Mouse (Mus musculus) CH12.LX (cell line): ENCODE data around the gene Swi5. TPM values are rescaled to one million over a fixed set of nuclear protein-coding genes. Genes with fewer than 3 reads are reported as not detected.

Experiments used
- DNase-seq: peaks from one replicate; pipeline ENCODE4 v3.0.0-alpha.2; 2013; ENCODE audit errors: extremely low read depth
- H3K27ac ChIP-seq: 2 replicates; pipeline ENCODE4 v1.5.1; 2012; ENCODE audit warnings: low read depth, mild to moderate bottlenecking, control low read depth, moderate library complexity; ENCODE audit not compliant: insufficient read depth
- H3K27me3 ChIP-seq: replicated peaks from 2 replicates; pipeline ENCODE3; 2012; ENCODE audit warnings: inconsistent platforms
- H3K36me3 ChIP-seq, 2 experiments: replicated peaks in 1 of 2; 2 replicates each; pipeline versions ENCODE3 to v1.6.1; 2012; ENCODE audit warnings: inconsistent platforms in 1 of 2, low read length in 1 of 2, mild to moderate bottlenecking in 1 of 2, mixed read lengths in 1 of 2, moderate library complexity in 1 of 2; ENCODE audit not compliant: control insufficient read depth in 1 of 2, insufficient read depth in 1 of 2
- H3K4me1 ChIP-seq, 2 experiments: 2 replicates each; pipeline ENCODE4 v1.6.1; 2012; ENCODE audit warnings: inconsistent platforms in 1 of 2, moderate library complexity in 1 of 2; ENCODE audit not compliant: insufficient read depth in 2 of 2, control insufficient read depth in 1 of 2
- H3K4me2 ChIP-seq: 2 replicates; pipeline ENCODE4 v1.6.1; 2012; ENCODE audit warnings: low read depth, mild to moderate bottlenecking, control low read depth; ENCODE audit not compliant: poor library complexity, insufficient read depth, severe bottlenecking
- H3K4me3 ChIP-seq, 3 experiments: fragments of 150-350 bp in 1 of 3; sonication (generic) in 1 of 3; replicated peaks in 1 of 3; 2 replicates each; pipeline versions ENCODE3 to v1.5.1; 2011 to 2012; ENCODE audit warnings: low read depth in 2 of 3, low read length in 2 of 3, mild to moderate bottlenecking in 2 of 3, moderate library complexity in 2 of 3, control low read depth in 1 of 3, improper control_type of control experiment in 1 of 3, inconsistent platforms in 1 of 3, mixed read lengths in 1 of 3; ENCODE audit not compliant: poor library complexity in 1 of 3
- H3K79me2 ChIP-seq: replicated peaks from 2 replicates; pipeline ENCODE4 v1.6.1; 2012; ENCODE audit warnings: mild to moderate bottlenecking, moderate library complexity; ENCODE audit not compliant: control insufficient read depth, poor library complexity, insufficient read depth, severe bottlenecking; ENCODE audit errors: extremely low read depth
- H3K9ac ChIP-seq: 2 replicates; pipeline ENCODE4 v1.6.1; 2012; ENCODE audit warnings: low read depth, mild to moderate bottlenecking, control low read depth, moderate library complexity; ENCODE audit not compliant: insufficient read depth
- H3K9me3 ChIP-seq: replicated peaks from 2 replicates; pipeline ENCODE3; 2012; ENCODE audit warnings: low read length, inconsistent platforms, mixed read lengths
- BHLHE40 ChIP-seq: IDR thresholded peaks from 2 replicates; pipeline ENCODE4 v1.6.1; 2011; ENCODE audit warnings: mild to moderate bottlenecking, low read depth, low read length, improper control_type of control experiment
- CHD1 ChIP-seq: IDR thresholded peaks from 2 replicates; pipeline ENCODE4 v1.6.1; 2012; ENCODE audit warnings: low read depth, low read length, improper control_type of control experiment, inconsistent platforms
- E2F4 ChIP-seq: IDR thresholded peaks from 2 replicates; pipeline ENCODE4 v1.6.1; 2011; ENCODE audit warnings: low read depth, low read length, improper control_type of control experiment; ENCODE audit not compliant: insufficient replicate concordance
- ELF1 ChIP-seq: IDR thresholded peaks from 2 replicates; pipeline ENCODE4 v1.6.1; 2014; ENCODE audit warnings: low read depth, mild to moderate bottlenecking, inconsistent platforms, low read length, improper control_type of control experiment
- EP300 ChIP-seq: IDR thresholded peaks from 2 replicates; pipeline ENCODE4 v1.6.1; 2011; ENCODE audit warnings: low read length, improper control_type of control experiment
- ETS1 ChIP-seq: conservative IDR thresholded peaks from 2 replicates; pipeline ENCODE4 v1.6.1; 2012; ENCODE audit warnings: low read depth, mild to moderate bottlenecking, inconsistent platforms, low read length, improper control_type of control experiment, moderate library complexity
- HCFC1 ChIP-seq: IDR thresholded peaks from 2 replicates; pipeline ENCODE4 v1.6.1; 2012; ENCODE audit warnings: low read depth, mild to moderate bottlenecking, inconsistent platforms, low read length, improper control_type of control experiment
- IRF4 ChIP-seq: IDR thresholded peaks from 2 replicates; pipeline ENCODE4 v1.6.1; 2014; ENCODE audit warnings: low read depth, mild to moderate bottlenecking, inconsistent platforms, low read length, improper control_type of control experiment
- JUND ChIP-seq: conservative IDR thresholded peaks from 2 replicates; pipeline ENCODE4 v1.6.1; 2011; ENCODE audit warnings: low read depth, low read length, improper control_type of control experiment
- KAT2A ChIP-seq: IDR thresholded peaks from 2 replicates; pipeline ENCODE4 v1.6.1; 2012; ENCODE audit warnings: low read length, improper control_type of control experiment, inconsistent platforms; ENCODE audit not compliant: insufficient replicate concordance
- MAFK ChIP-seq: IDR thresholded peaks from 2 replicates; pipeline ENCODE4 v1.6.1; 2011; ENCODE audit warnings: low read length, improper control_type of control experiment; ENCODE audit not compliant: insufficient replicate concordance
- MAZ ChIP-seq: IDR thresholded peaks from 2 replicates; pipeline ENCODE4 v1.6.1; 2012; ENCODE audit warnings: low read depth, mild to moderate bottlenecking, inconsistent platforms, low read length, improper control_type of control experiment, moderate library complexity
- MEF2A ChIP-seq: IDR thresholded peaks from 2 replicates; pipeline ENCODE4 v1.6.1; 2014; ENCODE audit warnings: low read depth, mild to moderate bottlenecking, inconsistent platforms, low read length, improper control_type of control experiment, borderline replicate concordance
- MXI1 ChIP-seq: IDR thresholded peaks from 2 replicates; pipeline ENCODE4 v1.6.1; 2011; ENCODE audit warnings: mild to moderate bottlenecking, low read depth, low read length, improper control_type of control experiment
- NRF1 ChIP-seq: IDR thresholded peaks from 2 replicates; pipeline ENCODE4 v1.6.1; 2014; ENCODE audit warnings: low read depth, mild to moderate bottlenecking, inconsistent platforms, low read length, improper control_type of control experiment, moderate library complexity
- PAX5 ChIP-seq: IDR thresholded peaks from 2 replicates; pipeline ENCODE4 v1.6.1; 2012; ENCODE audit warnings: low read length, inconsistent platforms, mixed read lengths
- POLR2A ChIP-seq: IDR thresholded peaks from 2 replicates; pipeline ENCODE4 v1.6.1; 2011; ENCODE audit warnings: low read depth, mild to moderate bottlenecking, improper control_type of control experiment, low read length
- TCF12 ChIP-seq: IDR thresholded peaks from 2 replicates; pipeline ENCODE4 v1.6.1; 2014; ENCODE audit warnings: low read depth, mild to moderate bottlenecking, inconsistent platforms, low read length, improper control_type of control experiment
- USF2 ChIP-seq: conservative IDR thresholded peaks from 2 replicates; pipeline ENCODE4 v1.6.1; 2011; ENCODE audit warnings: low read depth, low read length, improper control_type of control experiment
- ZC3H11A ChIP-seq: IDR thresholded peaks from 2 replicates; pipeline ENCODE4 v1.6.1; 2012; ENCODE audit warnings: low read depth, mild to moderate bottlenecking, inconsistent platforms, low read length, improper control_type of control experiment
- ZKSCAN1 ChIP-seq: IDR thresholded peaks from 2 replicates; pipeline ENCODE4 v1.6.1; 2012; ENCODE audit warnings: low read depth, inconsistent platforms, low read length, improper control_type of control experiment, borderline replicate concordance
- ZMIZ1 ChIP-seq: IDR thresholded peaks from 2 replicates; pipeline ENCODE4 v1.6.1; 2012; ENCODE audit warnings: low read depth, mild to moderate bottlenecking, inconsistent platforms, low read length, improper control_type of control experiment
- ZNF384 ChIP-seq: IDR thresholded peaks from 2 replicates; pipeline ENCODE4 v1.6.1; 2012; ENCODE audit warnings: low read depth, low read length, improper control_type of control experiment, inconsistent platforms
- dilution Hi-C: fragments of 300-500 bp; cut with MboI; formaldehyde crosslinking; loops from 2 replicates; pipeline ENCODE4 v1.14.3; 2020; ENCODE audit warnings: low sequenced_read_pairs; ENCODE audit not compliant: extremely low pct_unique_long_range_greater_than_20kb, extremely low pct_ligation_motif_present
- in situ Hi-C: fragments of 300-500 bp; cut with MboI; formaldehyde crosslinking; loops from 3 replicates; pipeline ENCODE4 v1.14.3; 2019; ENCODE audit warnings: low sequenced_read_pairs, low pct_ligation_motif_present, low pct_unique_long_range_greater_than_20kb, mixed read lengths
- polyA plus RNA-seq: library from polyadenylated mRNA; unstranded; fragments of >175 nt; gene quantifications from 2 replicates; pipeline ENCODE4 v1.2.1, GENCODE M21; 2012; ENCODE audit warnings: low read depth; ENCODE audit not compliant: insufficient read length
- total RNA-seq, 2 experiments: library from RNA; depleted of rRNA; stranded (reverse); fragments of 300-350 nt in 1 of 2; fragments of >200 nt in 1 of 2; gene quantifications; 2 replicates each; pipeline ENCODE4 v1.2.3; 2012 to 2014

Gene Swi5
- total and polyA plus RNA-seq, 3 experiments: 295 to 437 (median 344) TPM

- TF ChIP-seq IRF4 (no peak), NRF1 (peak; percentile 98), MAFK (no peak), MAZ (peak; percentile 75; the same call in 1 of the 2 replicates), MXI1 (peak; percentile 97), CHD1 (no peak), ZNF384 (0 out of 2 replicates have a peak, but pooled peaks have one; percentile 19), ELF1 (peak; percentile 62; the same call in 1 of the 2 replicates), ETS1 (no peak), JUND (no peak), ZMIZ1 (0 out of 2 replicates have a peak, but pooled peaks have one; percentile 19)
Observed at GRCm38 (mm10) chr2:32235886-32236759, 51.8 kb downstream of the Swi5 start, which contains the start of gene Pomt1 (continued).

GRCm38 (mm10) chr2:32235433-32235832 is 52.4 kb downstream of the Swi5 start:
- Histone ChIP-seq H3K27ac (no peak overlapping the region), H3K36me3 (peaks cover 33 to 58% of the 10 kb centered on the region in 2 experiments), H3K4me1 (peaks cover 4 to 30% of the 10 kb centered on the region in 2 experiments; a peak in 2 of 4 replicates)

More at GRCm38 (mm10) chr2:32235433-32235832, 52.4 kb downstream of the Swi5 start:
- DNase-seq: no peak
- Histone ChIP-seq H3K79me2 (peaks cover 2% of the 10 kb centered on the region; the same call in 1 of the 2 replicates), H3K27me3 (no peaks in the 10 kb centered on the region), H3K9ac (peak overlapping the region; percentile 75; the same call in 1 of the 2 replicates), H3K4me2 (peak overlapping the region; percentile 59), H3K4me3 (peak overlapping the region in 2 of 3 experiments; percentile 58 to 82), H3K9me3 (no peaks in the 10 kb centered on the region)
- dilution Hi-C loops: no loop called here
- no peak for TF ChIP-seq MXI1
- TF ChIP-seq HCFC1: no peak
- no peak for TF ChIP-seq EP300
- TF ChIP-seq MEF2A: no peak
- no peak for TF ChIP-seq NRF1
- TF ChIP-seq USF2: no peak
- TF ChIP-seq TCF12: no peak
- no peak for TF ChIP-seq PAX5
- TF ChIP-seq CHD1: no peak
- TF ChIP-seq ZKSCAN1: no peak
- no peak for TF ChIP-seq BHLHE40
- no peak for TF ChIP-seq ZMIZ1
- no peak for TF ChIP-seq KAT2A
- no peak for TF ChIP-seq ELF1
- no peak for TF ChIP-seq ZNF384
- TF ChIP-seq E2F4: no peak
- no peak for TF ChIP-seq ZC3H11A
- no peak for TF ChIP-seq POLR2A
- in situ Hi-C loops: no loop called here

Other genes with a start within 250 kb of the Swi5 start
- gene Fam78a, start 203.2 kb downstream of the Swi5 start, total RNA-seq (2012; rRNA removed): 0.21 and 0.47 TPM in 2 replicates
- 0.07 and 0.21 TPM in 2 replicates for gene Fam78a, start 203.2 kb downstream of the Swi5 start, total RNA-seq (2014; rRNA removed)
- gene Fam78a, start 203.2 kb downstream of the Swi5 start, polyA plus RNA-seq: 0.07 TPM in 1 of 2 replicates, not detected in the other
- gene Plpp7, start 192.5 kb downstream of the Swi5 start, total RNA-seq (2012; rRNA removed): 0.13 and 0.25 TPM in 2 replicates
- gene Plpp7, start 192.5 kb downstream of the Swi5 start, total RNA-seq (2014; rRNA removed): 0.19 TPM in 1 of 2 replicates, not detected in the other
- not detected in 2 replicates for gene Plpp7, start 192.5 kb downstream of the Swi5 start, polyA plus RNA-seq
- 34.3 and 42.2 TPM in 2 replicates for gene Prrc2b, start 137.0 kb downstream of the Swi5 start, total RNA-seq (2012; rRNA removed)
- gene Prrc2b, start 137.0 kb downstream of the Swi5 start, total RNA-seq (2014; rRNA removed): 7.6 TPM in 2 replicates
- gene Prrc2b, start 137.0 kb downstream of the Swi5 start, polyA plus RNA-seq: 54.7 and 59.9 TPM in 2 replicates
- 16.0 and 16.7 TPM in 2 replicates for gene Pomt1, start 51.5 kb downstream of the Swi5 start, total RNA-seq (2012; rRNA removed)
- 12.3 and 13.6 TPM in 2 replicates for gene Pomt1, start 51.5 kb downstream of the Swi5 start, total RNA-seq (2014; rRNA removed)
- 13.1 and 16.0 TPM in 2 replicates for gene Pomt1, start 51.5 kb downstream of the Swi5 start, polyA plus RNA-seq
- 45.0 and 47.2 TPM in 2 replicates for gene Uck1, start 27.9 kb downstream of the Swi5 start, total RNA-seq (2012; rRNA removed)
- gene Uck1, start 27.9 kb downstream of the Swi5 start, total RNA-seq (2014; rRNA removed): 35.7 and 39.8 TPM in 2 replicates
- gene Uck1, start 27.9 kb downstream of the Swi5 start, polyA plus RNA-seq: 33.6 and 33.7 TPM in 2 replicates
- gene Golga2, start 691 bp downstream of the Swi5 start, total RNA-seq (2012; rRNA removed): 21.2 and 23.0 TPM in 2 replicates
- 15.4 and 17.0 TPM in 2 replicates for gene Golga2, start 691 bp downstream of the Swi5 start, total RNA-seq (2014; rRNA removed)
- gene Golga2, start 691 bp downstream of the Swi5 start, polyA plus RNA-seq: 27.1 and 31.3 TPM in 2 replicates
- gene Ciz1, start 64.3 kb upstream of the Swi5 start, total RNA-seq (2012; rRNA removed): 14.1 and 20.4 TPM in 2 replicates
- gene Ciz1, start 64.3 kb upstream of the Swi5 start, total RNA-seq (2014; rRNA removed): 8.1 and 8.2 TPM in 2 replicates
- 47.0 and 47.3 TPM in 2 replicates for gene Ciz1, start 64.3 kb upstream of the Swi5 start, polyA plus RNA-seq
- gene Dnm1, start 65.3 kb upstream of the Swi5 start, total RNA-seq (2012; rRNA removed): 0.13 and 0.25 TPM in 2 replicates
- not detected in 2 replicates for gene Dnm1, start 65.3 kb upstream of the Swi5 start, total RNA-seq (2014; rRNA removed)
- gene Dnm1, start 65.3 kb upstream of the Swi5 start, polyA plus RNA-seq: 0.20 TPM in 1 of 2 replicates, not detected in the other
- 32.4 and 41.2 TPM in 2 replicates for gene 1110008P14Rik, start 93.9 kb upstream of the Swi5 start, total RNA-seq (2012; rRNA removed)
- 20.2 and 27.8 TPM in 2 replicates for gene 1110008P14Rik, start 93.9 kb upstream of the Swi5 start, total RNA-seq (2014; rRNA removed)
- gene 1110008P14Rik, start 93.9 kb upstream of the Swi5 start, polyA plus RNA-seq: 16.8 and 24.3 TPM in 2 replicates
- not detected in 2 replicates for gene Lcn2, start 100.2 kb upstream of the Swi5 start, total RNA-seq (2012; rRNA removed)
- not detected in 2 replicates for gene Lcn2, start 100.2 kb upstream of the Swi5 start, total RNA-seq (2014; rRNA removed)
- gene Lcn2, start 100.2 kb upstream of the Swi5 start, polyA plus RNA-seq: not detected in 2 replicates
- 19.6 and 21.3 TPM in 2 replicates for gene Ptges2, start 107.8 kb upstream of the Swi5 start, total RNA-seq (2012; rRNA removed)
- gene Ptges2, start 107.8 kb upstream of the Swi5 start, total RNA-seq (2014; rRNA removed): 14.7 and 17.1 TPM in 2 replicates
- 19.5 and 20.3 TPM in 2 replicates for gene Ptges2, start 107.8 kb upstream of the Swi5 start, polyA plus RNA-seq
- 3.3 and 3.5 TPM in 2 replicates for gene Naif1, start 162.4 kb upstream of the Swi5 start, total RNA-seq (2012; rRNA removed)
- 2.5 and 2.7 TPM in 2 replicates for gene Naif1, start 162.4 kb upstream of the Swi5 start, total RNA-seq (2014; rRNA removed)
- 5.0 and 6.5 TPM in 2 replicates for gene Naif1, start 162.4 kb upstream of the Swi5 start, polyA plus RNA-seq
- 9.8 and 14.1 TPM in 2 replicates for gene Slc25a25, start 163.4 kb upstream of the Swi5 start, total RNA-seq (2012; rRNA removed)
- 6.6 TPM in 2 replicates for gene Slc25a25, start 163.4 kb upstream of the Swi5 start, total RNA-seq (2014; rRNA removed)
- 9.4 and 10.0 TPM in 2 replicates for gene Slc25a25, start 163.4 kb upstream of the Swi5 start, polyA plus RNA-seq
- gene Fam102a, start 247.3 kb upstream of the Swi5 start, total RNA-seq (2012; rRNA removed): 3.8 and 5.1 TPM in 2 replicates
- 1.3 and 1.7 TPM in 2 replicates for gene Fam102a, start 247.3 kb upstream of the Swi5 start, total RNA-seq (2014; rRNA removed)
- gene Fam102a, start 247.3 kb upstream of the Swi5 start, polyA plus RNA-seq: 6.7 and 7.8 TPM in 2 replicates